Mouse (Mus musculus): ENCODE results near the gene Rxra. TPM values are rescaled to one million over a fixed set of nuclear protein-coding genes. Genes with fewer than 3 reads are reported as not detected.

The Rxra gene
- total RNA-seq (2021), result 10 to 100 TPM; 24.4 to 25.4 TPM
- long read RNA-seq, experiment 1, full-length matches to known transcripts, result 7 of 23 reads
- long read RNA-seq, experiment 1, partial matches to known transcripts, result 10 of 23 reads
- long read RNA-seq, experiment 1, other reads (novel, unspliced or antisense), result 6 of 23 reads
- long read RNA-seq, experiment 2, full-length matches to known transcripts, result 6 of 13 reads
- long read RNA-seq, experiment 2, partial matches to known transcripts, result 1 of 13 reads
- long read RNA-seq, experiment 2, other reads (novel, unspliced or antisense), result 6 of 13 reads

DNA sequence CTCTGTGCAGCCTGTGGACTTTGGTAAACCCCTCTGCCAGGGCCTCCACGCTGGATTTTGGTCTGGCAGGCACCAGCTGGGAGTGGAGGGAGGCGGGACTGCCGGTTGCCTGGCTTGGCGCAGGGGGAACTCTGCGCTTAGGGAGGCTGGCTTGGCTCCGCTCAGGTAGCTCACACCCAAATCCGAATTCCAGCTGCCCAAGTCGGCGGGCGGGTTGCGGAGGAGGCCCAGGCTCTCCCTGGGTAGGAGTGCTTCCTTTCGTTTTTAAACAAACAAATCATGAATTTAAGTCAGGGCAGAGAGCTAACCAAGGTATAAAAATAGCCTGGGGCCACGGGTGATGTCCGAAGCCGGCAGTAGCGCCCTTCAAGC, at the start of gene Rxra:
Gene Rxra, plus strand, starts transcription at position 335 of the 372 bp plus-strand sequence.
- peak within 1 kb of the TSS; percentile 58 for H3K4me3 ChIP-seq
- peak in 1 of 2 experiments; percentile 46 for DNase-seq (ENCODE audit: extremely low spot score in 1 of 2, low spot score in 2 of 2)
- peak within 1 kb of the TSS; percentile 75 for H3K27ac ChIP-seq
- intact Hi-C loops (cut with DNase I), result loop anchor here (5.0 kb wide), 1 partner anchor 124 kb away; no protein-coding TSS in a partner anchor
- TF ChIP-seq CTCF (IDR thresholded peaks at IDR 0.05), result no peak

DNA sequence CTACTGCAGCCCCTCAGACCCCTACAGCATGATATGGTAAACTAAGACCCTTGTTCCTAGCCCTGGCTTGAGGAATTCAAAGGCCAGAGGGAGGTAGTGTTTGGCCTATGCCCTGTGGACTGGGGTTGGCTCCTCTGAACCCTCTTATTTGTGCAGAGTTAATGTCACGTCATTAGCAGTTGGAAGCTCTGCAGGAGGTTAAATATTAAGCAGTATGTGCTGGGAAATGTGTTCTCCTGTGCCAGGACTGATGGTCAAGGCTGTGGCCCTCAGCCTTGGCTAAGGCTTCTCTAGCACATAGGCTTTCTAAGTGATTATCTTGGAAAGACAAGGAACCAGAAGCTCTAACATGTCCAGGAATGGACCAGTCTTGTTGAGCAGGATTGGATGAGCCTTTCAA, 49.6 kb upstream of the Rxra start:
- no peak for TF ChIP-seq CTCF (IDR thresholded peaks at IDR 0.05)
- Histone ChIP-seq H3K4me3 (no peak overlapping the region), H3K27ac (no peak overlapping the region)
- no peak for DNase-seq (ENCODE audit: extremely low spot score in 1 of 2, low spot score in 2 of 2)
- intact Hi-C loops (cut with DNase I), result no loop called here

DNA sequence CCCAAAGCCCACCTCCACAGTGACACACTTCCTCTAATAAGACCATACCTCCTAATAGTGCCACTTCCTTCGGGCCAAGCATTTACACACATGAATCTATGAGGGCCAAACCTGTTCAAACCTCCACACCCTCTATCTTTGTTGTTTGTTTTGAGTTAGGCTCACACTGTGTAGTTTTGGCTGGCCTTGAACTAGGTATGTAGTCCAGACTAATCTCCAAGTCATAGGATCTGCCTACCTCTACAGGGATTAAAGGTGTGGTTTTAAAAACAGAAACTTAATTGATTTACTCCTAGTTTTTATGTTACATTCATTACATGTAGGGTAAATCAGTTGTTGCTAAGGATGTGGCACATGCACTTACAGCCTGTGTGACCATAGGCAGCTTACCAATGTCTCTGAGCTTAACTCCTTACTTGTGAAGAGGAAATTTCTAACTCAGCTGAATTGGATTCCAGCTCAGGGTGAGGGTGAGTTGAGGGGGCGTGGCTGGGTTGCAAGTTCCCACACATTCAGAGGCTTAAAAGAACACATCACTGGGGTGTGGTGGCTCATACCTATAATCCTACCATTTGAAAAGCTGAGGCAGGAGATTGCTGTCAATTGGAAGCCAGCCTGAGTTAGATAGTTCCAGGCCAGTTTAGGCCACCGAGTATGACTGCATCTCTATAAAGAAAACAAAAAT, 45.5 kb upstream of the Rxra start:
- H3K27ac ChIP-seq, result no peak overlapping the region
- intact Hi-C loops (cut with DNase I), result no loop called here
- no peak overlapping the region for H3K4me3 ChIP-seq
- no peak for DNase-seq (ENCODE audit: extremely low spot score in 1 of 2, low spot score in 2 of 2)
- TF ChIP-seq CTCF (IDR thresholded peaks at IDR 0.05), result no peak

GRCm38 (mm10) chr2:27633471-27633870, 42.8 kb upstream of the Rxra start:
- no peak for TF ChIP-seq CTCF (IDR thresholded peaks at IDR 0.05)
- H3K4me3 ChIP-seq, result no peak overlapping the region
- no peak overlapping the region for H3K27ac ChIP-seq
- no peak for DNase-seq (ENCODE audit: extremely low spot score in 1 of 2, low spot score in 2 of 2)
- intact Hi-C loops (cut with DNase I), result no loop called here

GRCm38 (mm10) chr2:27634018-27634417, 42.2 kb upstream of the Rxra start:
- no peak for TF ChIP-seq CTCF (IDR thresholded peaks at IDR 0.05)
- Histone ChIP-seq H3K27ac (no peak overlapping the region), H3K4me3 (no peak overlapping the region)
- intact Hi-C loops (cut with DNase I), result no loop called here
- no peak for DNase-seq (ENCODE audit: extremely low spot score in 1 of 2, low spot score in 2 of 2)

DNA sequence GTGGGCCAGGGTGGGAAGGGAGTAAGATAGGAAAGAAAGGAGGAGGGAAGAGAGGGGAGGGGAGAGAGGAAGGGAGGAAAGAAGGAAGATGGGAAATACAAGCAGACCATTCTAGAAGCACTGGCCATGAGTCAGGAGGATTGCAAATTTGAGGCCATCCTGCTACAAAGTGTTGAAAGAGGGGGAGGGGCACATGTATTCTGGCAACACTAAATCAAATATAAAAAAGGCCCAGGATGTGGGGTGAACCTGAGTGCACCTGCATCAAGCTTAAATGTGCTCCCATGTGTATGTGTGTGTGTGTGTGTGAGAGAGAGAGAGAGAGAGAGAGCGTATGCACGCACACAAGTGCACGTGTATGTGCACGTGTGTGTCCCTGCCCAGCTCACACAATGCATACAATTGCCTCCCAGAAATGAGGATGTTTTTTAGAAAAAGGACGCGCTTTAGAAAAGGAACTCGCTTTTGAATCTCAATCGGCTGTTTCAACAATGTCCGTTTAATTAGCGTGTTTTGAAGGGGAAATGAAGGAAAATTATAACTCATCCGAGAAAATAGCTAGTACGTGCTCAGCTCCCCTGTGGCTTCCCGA, 41.0 kb upstream of the Rxra start:
- no peak for TF ChIP-seq CTCF (IDR thresholded peaks at IDR 0.05)
- intact Hi-C loops (cut with DNase I), result loop anchor here (5.0 kb wide), 1 partner anchor 122 kb away; no protein-coding TSS in a partner anchor
- H3K27ac ChIP-seq, result no peak overlapping the region

GRCm38 (mm10) chr2:27636796-27637195, 39.4 kb upstream of the Rxra start:
- DNase-seq (ENCODE audit: extremely low spot score in 1 of 2, low spot score in 2 of 2), result no peak
- no peak overlapping the region for H3K27ac ChIP-seq
- H3K4me3 ChIP-seq, result no peak overlapping the region
- no peak for TF ChIP-seq CTCF (IDR thresholded peaks at IDR 0.05)
- intact Hi-C loops (cut with DNase I), result loop anchor here (5.0 kb wide), 1 partner anchor 121 kb away; no protein-coding TSS in a partner anchor

More for the DNA sequence above, 41.0 kb upstream of the Rxra start:
- DNase-seq (ENCODE audit: extremely low spot score in 1 of 2, low spot score in 2 of 2), result no peak
- H3K4me3 ChIP-seq, result no peak overlapping the region

GRCm38 (mm10) chr2:27637281-27637896, 38.9 kb upstream of the Rxra start:
- Histone ChIP-seq H3K4me3 (no peak overlapping the region), H3K27ac (no peak overlapping the region)
- no peak for TF ChIP-seq CTCF (IDR thresholded peaks at IDR 0.05)
- intact Hi-C loops (cut with DNase I), result loop anchor here (5.0 kb wide), 1 partner anchor 120 kb away; no protein-coding TSS in a partner anchor
- DNase-seq (ENCODE audit: extremely low spot score in 1 of 2, low spot score in 2 of 2), result no peak

DNA sequence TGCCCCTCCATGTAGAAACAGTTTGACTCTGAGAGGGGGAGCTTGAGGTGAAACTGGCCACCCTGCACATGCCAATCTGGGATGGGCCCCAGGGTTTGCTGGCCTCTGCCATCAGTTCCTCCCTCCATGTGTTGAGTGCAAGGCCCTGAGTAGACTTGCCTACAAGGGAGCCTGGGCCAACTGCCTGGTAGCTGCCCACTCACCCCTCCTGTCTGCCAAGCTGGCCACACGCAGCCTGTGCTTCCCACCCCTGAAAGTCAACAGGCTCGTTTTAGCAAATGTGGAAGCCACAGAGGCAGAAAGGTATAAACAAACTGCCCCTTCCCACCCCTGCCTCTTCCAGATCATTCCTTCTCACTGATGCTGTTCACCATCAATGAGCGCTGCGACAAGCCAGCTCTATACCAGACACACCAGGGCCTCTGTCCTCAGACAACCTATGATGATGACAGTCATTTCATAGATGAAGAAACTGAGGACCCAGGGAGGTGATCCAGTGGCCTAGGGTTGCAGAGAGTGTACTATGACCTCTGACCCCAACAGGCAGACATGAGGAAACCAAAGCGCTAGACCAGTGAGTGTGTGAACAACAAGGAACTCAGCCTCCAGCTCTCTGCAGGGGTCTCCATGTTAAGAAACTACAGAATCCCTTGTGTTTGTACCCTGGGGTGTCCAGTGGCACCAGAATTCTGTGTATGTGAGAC, 36.5 kb upstream of the Rxra start:
- H3K27ac ChIP-seq, result no peak overlapping the region
- DNase-seq (ENCODE audit: extremely low spot score in 1 of 2, low spot score in 2 of 2), result peak in 1 of 2 experiments; percentile 44
- no peak for TF ChIP-seq CTCF (IDR thresholded peaks at IDR 0.05)
- intact Hi-C loops (cut with DNase I), result loop anchor here (5.0 kb wide), 1 partner anchor 118 kb away; no protein-coding TSS in a partner anchor
- H3K4me3 ChIP-seq, result no peak overlapping the region

DNA sequence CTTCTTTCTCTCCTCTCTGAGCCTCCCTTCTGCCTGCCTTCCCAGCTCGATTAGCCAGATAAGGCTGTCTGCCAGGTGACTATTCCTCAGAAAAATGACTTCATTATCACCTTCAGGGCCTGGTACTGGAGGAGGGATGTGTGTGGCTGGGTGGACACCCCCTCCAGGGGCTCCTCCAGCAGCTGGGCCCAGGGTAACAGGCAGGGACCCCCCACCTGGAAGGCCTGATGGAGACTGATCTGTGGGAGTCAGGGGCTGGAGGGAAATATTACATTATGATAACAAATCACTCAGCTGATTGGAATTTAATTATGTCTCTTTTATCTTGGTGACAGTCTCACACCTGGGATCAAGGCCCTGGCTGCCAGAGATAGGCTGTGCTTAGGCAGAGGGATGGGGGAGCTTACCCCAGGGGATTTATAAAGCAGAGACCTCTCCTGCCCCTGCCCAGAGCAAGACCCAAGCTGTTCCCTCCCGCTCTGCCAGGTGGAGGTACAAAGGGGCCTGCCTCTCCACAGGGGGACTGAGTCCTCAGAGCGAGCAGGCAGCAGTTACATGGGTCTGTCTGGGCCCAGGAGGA, 35.2 kb upstream of the Rxra start:
- DNase-seq (ENCODE audit: extremely low spot score in 1 of 2, low spot score in 2 of 2), result no peak
- intact Hi-C loops (cut with DNase I), result no loop called here
- no peak for TF ChIP-seq CTCF (IDR thresholded peaks at IDR 0.05)
- H3K27ac ChIP-seq, result no peak overlapping the region
- no peak overlapping the region for H3K4me3 ChIP-seq

DNA sequence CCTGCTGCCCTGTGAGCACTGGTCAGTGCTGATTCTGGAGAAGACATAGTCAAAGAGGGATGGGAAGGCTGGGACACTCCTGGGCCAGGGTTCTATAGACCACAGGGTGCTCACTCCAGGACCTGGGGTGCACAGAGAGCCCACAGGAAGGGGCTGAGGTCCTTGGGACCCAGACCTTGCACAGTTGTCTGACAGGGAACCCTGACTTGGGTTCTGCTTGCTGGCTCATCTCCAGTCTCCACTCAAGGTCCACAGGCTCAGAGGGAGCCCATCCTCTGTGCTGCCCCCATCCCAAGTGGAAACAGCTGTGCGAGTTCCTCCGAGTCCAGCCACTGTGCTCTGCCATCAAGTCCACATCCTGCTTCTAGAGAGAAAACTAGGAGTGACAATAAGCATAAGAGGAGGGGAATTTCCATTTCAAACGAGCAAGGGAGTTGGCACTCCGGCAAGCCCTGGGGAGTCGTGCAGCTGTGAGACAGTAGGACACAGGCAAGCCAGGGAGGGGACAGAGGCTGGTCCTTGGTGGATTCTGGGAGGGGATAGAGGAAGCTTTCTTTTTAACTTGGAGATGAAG, 31.6 kb upstream of the Rxra start:
- no peak overlapping the region for H3K27ac ChIP-seq
- no peak for TF ChIP-seq CTCF (IDR thresholded peaks at IDR 0.05)
- intact Hi-C loops (cut with DNase I), result no loop called here
- H3K4me3 ChIP-seq, result no peak overlapping the region
- no peak for DNase-seq (ENCODE audit: extremely low spot score in 1 of 2, low spot score in 2 of 2)
